In the genomic region with DNA sequence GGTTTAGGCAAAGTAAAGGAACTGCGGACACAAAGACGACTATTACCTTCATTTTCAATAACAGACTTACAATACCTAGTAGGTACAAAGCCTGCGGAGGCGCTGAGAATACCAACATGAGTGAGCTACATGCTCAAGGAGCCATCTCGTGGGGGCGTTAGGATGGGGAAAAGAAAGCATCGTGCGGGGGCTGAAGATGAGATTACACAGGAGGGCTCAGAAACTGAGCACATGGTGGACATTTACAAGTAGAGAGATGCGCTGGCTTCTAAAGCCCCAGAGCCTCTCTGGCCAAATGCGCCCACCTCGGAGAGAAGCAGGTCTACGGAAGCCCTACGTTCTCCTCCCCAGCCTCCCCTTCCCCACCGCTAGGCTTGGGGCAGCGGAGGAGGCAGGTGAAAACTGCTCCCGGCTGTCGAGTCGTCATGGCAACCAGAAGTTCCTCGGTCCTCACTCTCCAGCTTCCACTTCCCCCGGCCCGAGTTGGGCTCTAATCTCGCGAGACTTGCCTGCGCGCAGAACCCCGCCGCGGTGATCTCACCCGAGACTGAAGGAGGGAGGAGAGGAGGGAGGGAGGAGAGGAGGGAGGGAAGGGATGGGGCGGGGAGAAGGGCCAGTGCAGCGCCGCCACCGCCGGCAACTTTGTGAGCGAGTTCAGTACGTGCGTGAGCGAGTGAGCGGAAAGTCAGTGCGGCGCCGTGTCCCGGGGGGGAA, we compare ENCODE assay signal across 8 mouse cellular contexts. TPM values are rescaled to one million over a fixed set of nuclear protein-coding genes. Genes with fewer than 3 reads are reported as not detected.
DNase-seq lines count a peak whose midpoint lies in the region; ATAC-seq lines count a peak whose summit lies in the region.

Gene Sipa1l1 (plus strand): TSS at position 501 of the 714 bp plus-strand sequence.

- peak within 1 kb of the TSS; percentile 95 for H3K27ac ChIP-seq in heart, embryonic 13.5 days (replicated peaks)
- peak within 1 kb of the TSS; percentile 80 for H3K27ac ChIP-seq in liver, embryonic 12.5 days
- H3K27ac ChIP-seq in stomach, embryonic 15.5 days: peak within 1 kb of the TSS; percentile 93

- peak; percentile 88 for ATAC-seq in erythroid progenitor cell, adult 5-6 weeks (replicated peaks; ENCODE audit: low FRiP score, poor library complexity, severe bottlenecking)
- ATAC-seq in heart, embryonic 13.5 days (ENCODE audit: extremely low read depth, insufficient number of reproducible peaks, low FRiP score, low TSS enrichment): peak; percentile 84
- peak; percentile 90 for ATAC-seq in liver, embryonic 12.5 days
- peak; percentile 90 for ATAC-seq in stomach, embryonic 15.5 days (ENCODE audit: insufficient read depth, low FRiP score, low read depth)

- H3K9me3 ChIP-seq in heart, embryonic 13.5 days: no peaks in the 10 kb centered on the region
- no peaks in the 10 kb centered on the region for H3K9me3 ChIP-seq in liver, embryonic 12.5 days (replicated peaks)
- H3K9me3 ChIP-seq in stomach, embryonic 15.5 days: no peaks in the 10 kb centered on the region

- peak; percentile 98 for DNase-seq in CD4-positive helper T cell, adult 2 months (ENCODE audit: low read depth, low spot score)
- DNase-seq in brain, embryonic 18.5 days (ENCODE audit: low read depth, low spot score): peak; percentile 96
- peak; percentile 97 for DNase-seq in kidney, postnatal 10 days
- DNase-seq in natural killer cell, adult 2 months (ENCODE audit: low spot score in 2 of 2): peak; percentile 95 to 96

- peaks cover 39% of the 10 kb centered on the region for H3K4me1 ChIP-seq in heart, embryonic 13.5 days
- H3K4me1 ChIP-seq in liver, embryonic 12.5 days: peaks cover 49% of the 10 kb centered on the region
- peaks cover 10% of the 10 kb centered on the region; the same call in 1 of the 2 replicates for H3K4me1 ChIP-seq in stomach, embryonic 15.5 days

- H3K27me3 ChIP-seq in heart, embryonic 13.5 days (replicated peaks): no peaks in the 10 kb centered on the region
- H3K27me3 ChIP-seq in liver, embryonic 12.5 days (replicated peaks): peaks cover 8% of the 10 kb centered on the region; the same call in 1 of the 2 replicates
- no peaks in the 10 kb centered on the region for H3K27me3 ChIP-seq in stomach, embryonic 15.5 days (replicated peaks)

- H3K4me2 ChIP-seq in heart, embryonic 13.5 days: peak within 1 kb of the TSS; percentile 85
- H3K4me2 ChIP-seq in liver, embryonic 12.5 days: peak within 1 kb of the TSS; percentile 97
- peak within 1 kb of the TSS; percentile 89 for H3K4me2 ChIP-seq in stomach, embryonic 15.5 days

- WGBS in heart, embryonic 13.5 days: 1% methylated on average over 39 of the region's 43 CpGs
- 2% methylated on average over 35 of the region's 43 CpGs for WGBS in liver, embryonic 12.5 days (ENCODE audit: insufficient replicate concordance)
- under 1% methylated on average over 29 of the region's 43 CpGs for WGBS in stomach, embryonic 15.5 days

- H3K9ac ChIP-seq in heart, embryonic 13.5 days: peak within 1 kb of the TSS; percentile 98
- peak within 1 kb of the TSS; percentile 82 for H3K9ac ChIP-seq in liver, embryonic 12.5 days
- H3K9ac ChIP-seq in stomach, embryonic 15.5 days: peak within 1 kb of the TSS; percentile 96

- H3K4me3 ChIP-seq in heart, embryonic 13.5 days: peak within 1 kb of the TSS; percentile 94
- H3K4me3 ChIP-seq in liver, embryonic 12.5 days: peak within 1 kb of the TSS; percentile 82
- H3K4me3 ChIP-seq in stomach, embryonic 15.5 days (replicated peaks): peak within 1 kb of the TSS; percentile 92

- no peaks in the 10 kb centered on the region for H3K36me3 ChIP-seq in heart, embryonic 13.5 days
- no peaks in the 10 kb centered on the region for H3K36me3 ChIP-seq in liver, embryonic 12.5 days
- H3K36me3 ChIP-seq in stomach, embryonic 15.5 days: no peaks in the 10 kb centered on the region

RNA-seq across cellular contexts. Expression of gene Sipa1l1, which starts in this region (rescaled TPM):
- total RNA-seq in erythroid progenitor cell, adult 5-6 weeks (2015; ENCODE audit: low replicate concordance): 6.8 and 7.1 TPM in 2 replicates
- 3.5 and 4.3 TPM in 2 replicates for total RNA-seq in erythroid progenitor cell, adult 5-6 weeks (2017; ENCODE audit: low replicate concordance)
- polyA plus RNA-seq in heart, embryonic 13.5 days (2015; fragmentation: Nextera tagmentation; extraction: Ambion mirVana): 19.9 and 22.2 TPM in 2 replicates
- 10.6 and 11.2 TPM in 2 replicates for polyA plus RNA-seq in liver, embryonic 12.5 days (2016; fragmentation: Nextera tagmentation; extraction: Ambion mirVana)
- polyA plus RNA-seq in stomach, embryonic 15.5 days (2015; fragmentation: Nextera tagmentation; extraction: Ambion mirVana): 26.4 and 30.4 TPM in 2 replicates

Comparison
In these comparisons a context has a peak if more than half of its experiments do, and no peak if none do; other contexts are left out.
1. Peak in every context shown above with its lines: DNase-seq, ATAC-seq, H3K4me3 ChIP-seq and H3K27ac ChIP-seq.